Mouse (Mus musculus): ENCODE results near the gene Mroh8. TPM values are rescaled to one million over a fixed set of nuclear protein-coding genes. Genes with fewer than 3 reads are reported as not detected.
A peak's percentile ranks its signal among the peaks of the same experiment; 100 is the strongest.
"Not testable (repeated sequence)": the region's sequence is repeated elsewhere in the genome, so short reads cannot be mapped to it uniquely, and the experiment has no call there.

Gene Mroh8
- total and polyA plus RNA-seq, 2 experiments from 2014 or later: 0.20 to 0.69 TPM

GRCm38 (mm10) chr2:157259720-157260119, 19.6 kb downstream of the Mroh8 start:
- Histone ChIP-seq H3K4me1 (ENCODE audit: control insufficient read depth, insufficient read depth) (no peaks in the 10 kb centered on the region), H3K9me3 (replicated peaks; ENCODE audit: control insufficient read depth, low read length) (no peaks in the 10 kb centered on the region), H3K4me2 (ENCODE audit: low read depth, low read length) (no peak overlapping the region), H3K27me3 (ENCODE audit: control insufficient read depth, insufficient read depth, low read length) (no peaks in the 10 kb centered on the region), H3K27ac (ENCODE audit: low read depth) (no peak overlapping the region), H3K9ac (replicated peaks; ENCODE audit: low read depth, low read length) (no peak overlapping the region), H3K4me3 (ENCODE audit: low read depth, low read length) (no peak overlapping the region), H3K36me3 (replicated peaks; ENCODE audit: control insufficient read depth, insufficient read depth, low read length) (no peaks in the 10 kb centered on the region)
- TF ChIP-seq EP300 (IDR thresholded peaks at IDR 0.05; ENCODE audit: low read depth) (no peak), CTCF (IDR thresholded peaks at IDR 0.05; ENCODE audit: low read depth) (peak; percentile 63)
- no peak for DNase-seq (ENCODE audit: low spot score)
- 0 out of 2 replicates have a peak, but pooled peaks have one; percentile 47 for ATAC-seq (ENCODE audit: insufficient read depth, low read depth)
- WGBS: 2% methylated on average over 5 of the region's 5 CpGs

DNA sequence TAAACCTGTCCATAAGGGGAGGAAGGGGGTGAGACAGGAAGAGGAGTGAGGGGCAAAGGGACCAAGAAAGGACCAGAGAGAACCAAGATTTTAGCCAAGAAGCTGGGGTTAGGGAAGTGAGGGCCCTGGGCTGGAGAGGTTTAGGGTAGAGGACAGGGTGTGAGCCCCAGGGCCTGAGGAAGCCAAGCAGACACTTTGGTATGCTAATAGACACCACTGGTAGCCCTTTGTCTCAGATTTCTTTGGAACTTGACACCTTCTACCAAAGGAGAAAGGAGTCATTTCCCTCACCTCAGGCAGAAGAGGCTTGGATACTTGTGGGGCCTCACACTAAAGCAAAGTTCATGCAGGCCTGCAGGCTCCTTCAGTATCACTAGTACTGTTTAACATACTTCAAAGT, 31.2 kb downstream of the Mroh8 start:
- no peak overlapping the region for H3K4me2 ChIP-seq (ENCODE audit: low read depth, low read length)
- TF ChIP-seq EP300 (IDR thresholded peaks at IDR 0.05; ENCODE audit: low read depth) (no peak), CTCF (IDR thresholded peaks at IDR 0.05; ENCODE audit: low read depth) (no peak)
- H3K27ac ChIP-seq (ENCODE audit: low read depth): no peak overlapping the region
- H3K4me1 ChIP-seq (ENCODE audit: control insufficient read depth, insufficient read depth): no peaks in the 10 kb centered on the region
- no peaks in the 10 kb centered on the region for H3K27me3 ChIP-seq (ENCODE audit: control insufficient read depth, insufficient read depth, low read length)
- H3K9me3 ChIP-seq (replicated peaks; ENCODE audit: control insufficient read depth, low read length): no peaks in the 10 kb centered on the region
- ATAC-seq (ENCODE audit: insufficient read depth, low read depth) (no peak), DNase-seq (ENCODE audit: low spot score) (no peak)
- no peak overlapping the region for H3K9ac ChIP-seq (replicated peaks; ENCODE audit: low read depth, low read length)
- no peaks in the 10 kb centered on the region for H3K36me3 ChIP-seq (replicated peaks; ENCODE audit: control insufficient read depth, insufficient read depth, low read length)
- no peak overlapping the region for H3K4me3 ChIP-seq (ENCODE audit: low read depth, low read length)

DNA sequence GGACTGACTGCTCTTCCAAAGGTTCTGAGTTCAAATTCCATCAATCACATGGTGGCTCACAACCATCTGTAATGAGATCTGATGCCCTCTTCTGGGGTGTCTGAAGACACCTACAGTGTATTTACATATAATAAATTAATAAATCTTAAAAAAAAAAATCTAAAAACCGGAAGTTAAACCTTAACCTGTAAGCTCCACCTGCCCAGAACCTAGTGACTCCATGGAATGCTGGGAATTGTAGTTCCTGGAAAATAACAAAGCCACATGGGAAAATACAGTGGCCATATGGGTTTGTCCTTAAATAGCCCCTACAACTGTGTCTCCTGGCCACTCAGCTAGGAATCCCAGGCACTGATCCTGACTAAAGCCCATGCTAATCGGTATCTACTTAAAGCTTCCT, 33.7 kb downstream of the Mroh8 start:
- ATAC-seq (ENCODE audit: insufficient read depth, low read depth) (no peak), DNase-seq (ENCODE audit: low spot score) (no peak)
- no peaks in the 10 kb centered on the region for H3K9me3 ChIP-seq (replicated peaks; ENCODE audit: control insufficient read depth, low read length)
- H3K4me1 ChIP-seq (ENCODE audit: control insufficient read depth, insufficient read depth): no peaks in the 10 kb centered on the region
- H3K36me3 ChIP-seq (replicated peaks; ENCODE audit: control insufficient read depth, insufficient read depth, low read length): no peaks in the 10 kb centered on the region
- no peak overlapping the region for H3K27ac ChIP-seq (ENCODE audit: low read depth)
- WGBS: 75% methylated on average over 2 of the region's 2 CpGs
- TF ChIP-seq CTCF (IDR thresholded peaks at IDR 0.05; ENCODE audit: low read depth) (no peak), EP300 (IDR thresholded peaks at IDR 0.05; ENCODE audit: low read depth) (no peak)
- H3K4me2 ChIP-seq (ENCODE audit: low read depth, low read length): no peak overlapping the region
- H3K27me3 ChIP-seq (ENCODE audit: control insufficient read depth, insufficient read depth, low read length): no peaks in the 10 kb centered on the region
- H3K4me3 ChIP-seq (ENCODE audit: low read depth, low read length): no peak overlapping the region
- H3K9ac ChIP-seq (replicated peaks; ENCODE audit: low read depth, low read length): no peak overlapping the region

GRCm38 (mm10) chr2:157245001-157245400, 34.3 kb downstream of the Mroh8 start:
- H3K9ac ChIP-seq (replicated peaks; ENCODE audit: low read depth, low read length): no peak overlapping the region

GRCm38 (mm10) chr2:157235946-157236345, 43.4 kb downstream of the Mroh8 start:
- no peak overlapping the region for H3K4me3 ChIP-seq (ENCODE audit: low read depth, low read length)
- peaks cover 4% of the 10 kb centered on the region; the same call in 1 of the 2 replicates for H3K27me3 ChIP-seq (ENCODE audit: control insufficient read depth, insufficient read depth, low read length)
- no peaks in the 10 kb centered on the region for H3K4me1 ChIP-seq (ENCODE audit: control insufficient read depth, insufficient read depth)
- DNase-seq (ENCODE audit: low spot score) (no peak), ATAC-seq (ENCODE audit: insufficient read depth, low read depth) (no peak)
- WGBS: 93% methylated on average over 8 of the region's 8 CpGs
- H3K9me3 ChIP-seq (replicated peaks; ENCODE audit: control insufficient read depth, low read length): no peaks in the 10 kb centered on the region
- no peak overlapping the region for H3K27ac ChIP-seq (ENCODE audit: low read depth)
- no peaks in the 10 kb centered on the region for H3K36me3 ChIP-seq (replicated peaks; ENCODE audit: control insufficient read depth, insufficient read depth, low read length)
- TF ChIP-seq CTCF (IDR thresholded peaks at IDR 0.05; ENCODE audit: low read depth): no peak
- no peak for TF ChIP-seq EP300 (IDR thresholded peaks at IDR 0.05; ENCODE audit: low read depth)
- no peak overlapping the region for H3K4me2 ChIP-seq (ENCODE audit: low read depth, low read length)
- H3K9ac ChIP-seq (replicated peaks; ENCODE audit: low read depth, low read length): no peak overlapping the region

More at GRCm38 (mm10) chr2:157245001-157245400, 34.3 kb downstream of the Mroh8 start:
- no peak for ATAC-seq (ENCODE audit: insufficient read depth, low read depth)
- no peak for TF ChIP-seq EP300 (IDR thresholded peaks at IDR 0.05; ENCODE audit: low read depth)
- TF ChIP-seq CTCF (IDR thresholded peaks at IDR 0.05; ENCODE audit: low read depth): no peak
- Histone ChIP-seq H3K4me3 (ENCODE audit: low read depth, low read length) (no peak overlapping the region), H3K4me2 (ENCODE audit: low read depth, low read length) (no peak overlapping the region), H3K27ac (ENCODE audit: low read depth) (no peak overlapping the region), H3K27me3 (ENCODE audit: control insufficient read depth, insufficient read depth, low read length) (no peaks in the 10 kb centered on the region), H3K4me1 (ENCODE audit: control insufficient read depth, insufficient read depth) (no peaks in the 10 kb centered on the region), H3K9me3 (replicated peaks; ENCODE audit: control insufficient read depth, low read length) (no peaks in the 10 kb centered on the region), H3K36me3 (replicated peaks; ENCODE audit: control insufficient read depth, insufficient read depth, low read length) (no peaks in the 10 kb centered on the region)
- DNase-seq (ENCODE audit: low spot score): no peak
- WGBS: 44% methylated on average over 5 of the region's 5 CpGs

GRCm38 (mm10) chr2:157221916-157222315, 57.4 kb downstream of the Mroh8 start:
- H3K9me3 ChIP-seq (replicated peaks; ENCODE audit: control insufficient read depth, low read length); H3K27me3 ChIP-seq (ENCODE audit: control insufficient read depth, insufficient read depth, low read length); H3K4me1 ChIP-seq (ENCODE audit: control insufficient read depth, insufficient read depth); H3K4me3 ChIP-seq (ENCODE audit: low read depth, low read length); H3K36me3 ChIP-seq (replicated peaks; ENCODE audit: control insufficient read depth, insufficient read depth, low read length); DNase-seq (ENCODE audit: low spot score); H3K4me2 ChIP-seq (ENCODE audit: low read depth, low read length); H3K27ac ChIP-seq (ENCODE audit: low read depth); ATAC-seq (ENCODE audit: insufficient read depth, low read depth); H3K9ac ChIP-seq (replicated peaks; ENCODE audit: low read depth, low read length): not testable (repeated sequence)
- WGBS: 71% methylated on average over 3 of the region's 3 CpGs
